Mouse (Mus musculus): ENCODE results near the gene Usp47. TPM values are rescaled to one million over a fixed set of nuclear protein-coding genes. Genes with fewer than 3 reads are reported as not detected.

Usp47 gene
- polyA plus RNA-seq, 1 experiment: 14.7 TPM

DNA sequence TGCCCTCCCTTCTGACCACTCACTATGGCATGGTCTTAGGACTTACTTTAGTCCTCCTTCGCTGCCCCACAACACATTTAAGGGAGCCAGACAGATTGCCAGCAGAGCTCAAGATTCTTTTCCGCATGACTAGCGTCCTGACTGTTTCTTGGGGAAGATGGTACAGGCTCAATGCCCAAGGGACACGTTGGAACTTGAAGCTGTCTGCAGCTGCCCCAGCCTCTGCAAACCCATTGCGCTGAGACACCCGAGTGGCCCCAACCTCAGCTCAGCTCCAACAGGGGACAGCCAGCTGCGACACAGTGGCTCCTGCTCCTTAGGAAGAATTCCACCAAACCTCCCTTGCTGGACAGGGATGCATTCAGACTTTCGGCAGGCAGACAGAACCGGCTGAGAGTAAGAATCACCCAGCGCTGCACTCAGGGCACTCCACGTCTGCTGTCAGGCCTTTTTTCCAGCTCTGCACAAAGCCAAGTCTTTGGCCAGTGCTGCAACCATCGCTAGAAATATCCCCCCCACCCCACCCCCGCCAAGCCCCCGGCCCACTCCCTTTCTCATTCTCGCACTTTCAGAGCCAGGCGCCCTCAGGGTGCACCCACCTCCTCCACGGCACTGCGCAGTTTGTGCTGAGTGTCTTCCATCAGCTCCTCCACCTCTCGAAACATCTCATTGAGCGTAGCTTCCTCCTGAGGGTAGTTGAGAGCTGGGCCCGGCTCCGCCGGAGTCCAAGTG is 134.4 kb downstream of the Usp47 start:
- TF ChIP-seq POLR2A (IDR thresholded peaks at IDR 0.05; ENCODE audit: borderline replicate concordance, extremely low read depth, low read depth, low read length) (no peak), CTCF (IDR thresholded peaks at IDR 0.05; ENCODE audit: insufficient read depth, low read length) (no peak)
- 22% methylated on average over 23 of the region's 23 CpGs for WGBS
- no peak for DNase-seq
- 0 out of 2 replicates have a peak, but pooled peaks cover 2% of the 10 kb centered on the region for H3K4me1 ChIP-seq (ENCODE audit: control insufficient read depth, insufficient read depth, low read length)
- peak overlapping the region; percentile 50 for H3K4me3 ChIP-seq (replicated peaks; ENCODE audit: extremely low read depth, low read depth, low read length)

DNA sequence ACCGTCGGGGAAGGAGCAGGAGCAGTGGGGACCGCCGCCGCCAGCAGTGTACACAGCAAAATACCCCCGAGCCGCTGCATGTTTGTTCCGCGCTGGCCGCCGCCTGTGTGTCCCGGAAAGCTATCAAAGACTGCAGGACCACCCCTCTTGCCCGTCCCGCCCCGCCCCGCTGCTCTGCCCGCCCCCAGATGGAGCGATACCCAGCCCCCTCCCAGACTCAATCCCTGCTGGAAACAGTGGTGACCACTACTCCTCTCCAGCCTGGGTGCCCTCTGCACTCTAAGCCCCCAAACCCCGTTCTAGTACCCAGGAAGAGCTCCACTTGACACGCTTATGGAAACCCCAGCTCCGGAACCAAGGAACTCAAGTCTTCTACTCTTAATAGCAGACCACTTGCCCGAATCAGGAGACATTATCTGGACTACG is 135.0 kb downstream of the Usp47 start:
- TF ChIP-seq POLR2A (IDR thresholded peaks at IDR 0.05; ENCODE audit: borderline replicate concordance, extremely low read depth, low read depth, low read length) (peak; percentile 33; the same call in 1 of the 2 replicates), CTCF (IDR thresholded peaks at IDR 0.05; ENCODE audit: insufficient read depth, low read length) (no peak)

DNA sequence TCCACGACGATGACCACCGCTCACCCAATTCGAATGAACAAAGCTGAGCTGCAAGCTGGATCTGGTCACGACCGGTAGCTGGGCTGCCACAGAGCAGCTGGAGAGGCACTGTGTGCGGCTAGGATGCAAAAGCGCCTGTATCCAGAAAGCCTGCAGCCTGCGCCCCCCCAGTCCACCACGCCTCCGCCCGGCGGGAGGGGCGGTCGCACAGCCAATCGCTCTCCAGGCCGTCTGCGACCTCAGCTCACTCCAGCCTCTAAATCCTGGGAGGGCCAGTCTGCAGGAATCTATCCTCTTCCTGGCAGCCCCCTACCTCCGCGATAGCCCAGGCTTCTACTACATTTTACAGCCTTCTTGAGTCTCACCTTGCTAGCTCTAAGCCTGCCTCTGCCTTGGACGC is 135.6 kb downstream of the Usp47 start, which contains the start of gene Dkk3:
Gene Dkk3, minus strand, starts transcription at position 116 of the 400 bp plus-strand sequence.
- H3K4me1 ChIP-seq (ENCODE audit: control insufficient read depth, insufficient read depth, low read length): 0 out of 2 replicates have a peak, but pooled peaks cover 2% of the 10 kb centered on the region
- peak within 1 kb of the TSS; percentile 55 for H3K4me3 ChIP-seq (replicated peaks; ENCODE audit: extremely low read depth, low read depth, low read length)
- 13% methylated on average over 21 of the region's 21 CpGs for WGBS
- no peak for DNase-seq
- no peak for TF ChIP-seq POLR2A (IDR thresholded peaks at IDR 0.05; ENCODE audit: borderline replicate concordance, extremely low read depth, low read depth, low read length)
- no peak for TF ChIP-seq CTCF (IDR thresholded peaks at IDR 0.05; ENCODE audit: insufficient read depth, low read length)

More for the DNA sequence above, 135.0 kb downstream of the Usp47 start:
- WGBS: 3% methylated on average over 23 of the region's 23 CpGs
- H3K4me3 ChIP-seq (replicated peaks; ENCODE audit: extremely low read depth, low read depth, low read length): peak overlapping the region; percentile 55
- 0 out of 2 replicates have a peak, but pooled peaks cover 2% of the 10 kb centered on the region for H3K4me1 ChIP-seq (ENCODE audit: control insufficient read depth, insufficient read depth, low read length)
- no peak for DNase-seq

DNA sequence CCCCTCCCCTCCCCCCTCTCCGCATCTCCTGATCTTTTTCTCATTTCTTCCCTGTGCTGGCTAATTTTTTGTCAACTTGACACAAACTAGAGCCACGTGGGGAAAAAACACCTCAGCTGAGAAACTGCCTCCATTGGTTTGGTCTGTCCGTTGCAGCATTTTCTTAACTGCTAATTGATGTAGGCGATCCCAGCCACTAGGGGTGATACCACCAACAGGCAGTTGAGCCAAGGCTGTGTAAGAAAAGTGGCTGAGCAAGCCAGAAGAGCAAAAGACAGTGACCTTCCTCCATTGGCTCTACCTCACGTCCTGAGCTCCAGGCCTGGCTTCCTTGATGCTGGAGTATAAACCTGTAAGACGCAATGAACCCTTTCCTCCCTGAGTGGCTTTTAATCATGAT is 136.5 kb downstream of the Usp47 start:
- 50% methylated on average over 5 of the region's 6 CpGs for WGBS

More for the DNA sequence above, 136.5 kb downstream of the Usp47 start:
- Histone ChIP-seq H3K4me1 (ENCODE audit: control insufficient read depth, insufficient read depth, low read length) (0 out of 2 replicates have a peak, but pooled peaks cover 2% of the 10 kb centered on the region), H3K4me3 (replicated peaks; ENCODE audit: extremely low read depth, low read depth, low read length) (no peak overlapping the region)
- DNase-seq: no peak
- no peak for TF ChIP-seq POLR2A (IDR thresholded peaks at IDR 0.05; ENCODE audit: borderline replicate concordance, extremely low read depth, low read depth, low read length)
- no peak for TF ChIP-seq CTCF (IDR thresholded peaks at IDR 0.05; ENCODE audit: insufficient read depth, low read length)

Other genes starting within 250 kb of the Usp47 start
- gene Galnt18, start 243.5 kb upstream of the Usp47 start, polyA plus RNA-seq (2012; rRNA removed): 142 and 148 TPM in 2 replicates
- gene Dkk3, start 135.6 kb downstream of the Usp47 start, polyA plus RNA-seq (2012; rRNA removed): 28.3 and 32.3 TPM in 2 replicates
- 49.0 and 58.2 TPM in 2 replicates for gene Mical2, start 202.4 kb downstream of the Usp47 start, polyA plus RNA-seq (2012; rRNA removed)